Mouse (Mus musculus) G1E-ER4 (cell line): ENCODE data around the gene Ppp1r1b. TPM values are rescaled to one million over a fixed set of nuclear protein-coding genes. Genes with fewer than 3 reads are reported as not detected.

Source experiments
- GATA1 ChIP-seq: IDR thresholded peaks from one replicate; pipeline ENCODE4 v1.8.0; 2012; ENCODE audit warnings: low read length, inconsistent platforms
- polyA plus RNA-seq: library from polyadenylated mRNA; stranded (reverse); fragments of >175 nt; gene quantifications from 2 replicates; pipeline ENCODE4 v1.2.3, GENCODE M21; 2012

Gene Ppp1r1b
- polyA plus RNA-seq = not detected in 2 replicates

GRCm38 (mm10) chr11:98348083-98348961, at the start of gene Ppp1r1b:
Gene Ppp1r1b, plus strand, starts transcription at chr11:98348404.
- no peak for TF ChIP-seq GATA1

GRCm38 (mm10) chr11:98298484-98299205, 49.6 kb upstream of the Ppp1r1b start:
- no peak for TF ChIP-seq GATA1

- no peak for TF ChIP-seq GATA1
Measured at GRCm38 (mm10) chr11:98313790-98314323, 34.3 kb upstream of the Ppp1r1b start.

- no peak for TF ChIP-seq GATA1
Measured at GRCm38 (mm10) chr11:98317479-98317878, 30.7 kb upstream of the Ppp1r1b start.

- TF ChIP-seq GATA1 = no peak
Measured at GRCm38 (mm10) chr11:98318421-98319116, 29.6 kb upstream of the Ppp1r1b start.

GRCm38 (mm10) chr11:98319120-98319519, 29.1 kb upstream of the Ppp1r1b start:
- no peak for TF ChIP-seq GATA1

GRCm38 (mm10) chr11:98319544-98319943, 28.7 kb upstream of the Ppp1r1b start:
- no peak for TF ChIP-seq GATA1

- TF ChIP-seq GATA1 = no peak
Measured at GRCm38 (mm10) chr11:98319944-98320343, 28.3 kb upstream of the Ppp1r1b start.

GRCm38 (mm10) chr11:98320381-98320780, 27.8 kb upstream of the Ppp1r1b start:
- no peak for TF ChIP-seq GATA1

- no peak for TF ChIP-seq GATA1
Measured at GRCm38 (mm10) chr11:98320806-98321676, 27.2 kb upstream of the Ppp1r1b start.

GRCm38 (mm10) chr11:98321677-98322003, 26.6 kb upstream of the Ppp1r1b start:
- no peak for TF ChIP-seq GATA1

GRCm38 (mm10) chr11:98322159-98322558, 26.0 kb upstream of the Ppp1r1b start:
- no peak for TF ChIP-seq GATA1

- no peak for TF ChIP-seq GATA1
Measured at GRCm38 (mm10) chr11:98323136-98323866, 24.9 kb upstream of the Ppp1r1b start.

- TF ChIP-seq GATA1 = no peak
Measured at GRCm38 (mm10) chr11:98323933-98324332, 24.3 kb upstream of the Ppp1r1b start.
